Mouse (Mus musculus) thymus, adult 18-20 months (tissue): ENCODE data around the gene Rimbp3.
"Not testable (repeated sequence)": the region's sequence is repeated elsewhere in the genome, so short reads cannot be mapped to it uniquely, and the experiment has no call there.

Experiments
- DNase-seq, 2 experiments: peaks; one replicate each; pipeline ENCODE4 v3.0.0; 2022; ENCODE audit warnings: mixed read lengths in 2 of 2

The Rimbp3 gene

GRCm38 (mm10) chr16:17208389-17209361 lies at the start of gene Rimbp3:
Gene Rimbp3, plus strand, starts transcription at chr16:17208603.
- DNase-seq: peak; percentile 65 to 71

- DNase-seq: not testable (repeated sequence)
Observed at GRCm38 (mm10) chr16:17165478-17165877, 42.9 kb upstream of the Rimbp3 start.

GRCm38 (mm10) chr16:17167179-17167578 lies 41.2 kb upstream of the Rimbp3 start:
- DNase-seq: no peak

- DNase-seq: no peak
Observed at GRCm38 (mm10) chr16:17168049-17168448, 40.4 kb upstream of the Rimbp3 start.

GRCm38 (mm10) chr16:17175765-17176164 lies 32.6 kb upstream of the Rimbp3 start:
- DNase-seq: no peak

- no peak for DNase-seq
Observed at GRCm38 (mm10) chr16:17177623-17178170, 30.7 kb upstream of the Rimbp3 start.

- DNase-seq: no peak
Observed at GRCm38 (mm10) chr16:17179706-17180105, 28.7 kb upstream of the Rimbp3 start.

- no peak for DNase-seq
Observed at GRCm38 (mm10) chr16:17181382-17181781, 27.0 kb upstream of the Rimbp3 start.

GRCm38 (mm10) chr16:17182136-17182535 lies 26.3 kb upstream of the Rimbp3 start:
- no peak for DNase-seq

GRCm38 (mm10) chr16:17183003-17183402 lies 25.4 kb upstream of the Rimbp3 start:
- DNase-seq: no peak

GRCm38 (mm10) chr16:17185475-17185874 lies 22.9 kb upstream of the Rimbp3 start:
- no peak for DNase-seq

GRCm38 (mm10) chr16:17193823-17194222 lies 14.6 kb upstream of the Rimbp3 start:
- no peak for DNase-seq

- DNase-seq: no peak
Observed at GRCm38 (mm10) chr16:17200121-17200952, 8.1 kb upstream of the Rimbp3 start.

- peak; percentile 74 to 83 for DNase-seq
Observed at GRCm38 (mm10) chr16:17200953-17201707, 7.3 kb upstream of the Rimbp3 start.

GRCm38 (mm10) chr16:17201977-17202376 lies 6.4 kb upstream of the Rimbp3 start:
- no peak for DNase-seq

- no peak for DNase-seq
Observed at GRCm38 (mm10) chr16:17202549-17202948, 5.9 kb upstream of the Rimbp3 start, which contains the start of gene Ube2l3. Gene Ube2l3, minus strand, starts transcription at chr16:17202649.

GRCm38 (mm10) chr16:17204990-17205389 lies 3.4 kb upstream of the Rimbp3 start:
- DNase-seq: peak in 1 of 2 experiments; percentile 18

GRCm38 (mm10) chr16:17209404-17209960 lies 1.1 kb downstream of the Rimbp3 start:
- peak in 1 of 2 experiments; percentile 43 for DNase-seq

- DNase-seq: peak; percentile 83 to 85
Observed at GRCm38 (mm10) chr16:17209981-17210838, 1.8 kb downstream of the Rimbp3 start.

- no peak for DNase-seq
Observed at GRCm38 (mm10) chr16:17216934-17217633, 8.7 kb downstream of the Rimbp3 start.
